Mouse (Mus musculus): ENCODE results near the gene H2al1h. TPM values are rescaled to one million over a fixed set of nuclear protein-coding genes. Genes with fewer than 3 reads are reported as not detected.
"Not testable (repeated sequence)": the region's sequence is repeated elsewhere in the genome, so short reads cannot be mapped to it uniquely, and the experiment has no call there.

Gene H2al1h
- polyA plus RNA-seq (2012; rRNA removed) = not detected in 2 replicates

- no CpG with 5 or more reads among the region's 6 CpGs for WGBS
- not testable (repeated sequence) for H3K36me3 ChIP-seq (ENCODE audit: control insufficient read depth, insufficient read depth, low read length); H3K4me3 ChIP-seq (ENCODE audit: control insufficient read depth, insufficient read depth, low read length); H3K4me1 ChIP-seq (replicated peaks; ENCODE audit: control insufficient read depth, insufficient read depth, low read length); H3K27ac ChIP-seq (ENCODE audit: control insufficient read depth, insufficient read depth, low read length); DNase-seq; H3K27me3 ChIP-seq (ENCODE audit: control insufficient read depth, insufficient read depth, low read length)
Observed at GRCm38 (mm10) chrX:11321192-11321591, at the start of gene H2al1h. H2al1h (plus strand) TSS chrX:11321492.

DNA sequence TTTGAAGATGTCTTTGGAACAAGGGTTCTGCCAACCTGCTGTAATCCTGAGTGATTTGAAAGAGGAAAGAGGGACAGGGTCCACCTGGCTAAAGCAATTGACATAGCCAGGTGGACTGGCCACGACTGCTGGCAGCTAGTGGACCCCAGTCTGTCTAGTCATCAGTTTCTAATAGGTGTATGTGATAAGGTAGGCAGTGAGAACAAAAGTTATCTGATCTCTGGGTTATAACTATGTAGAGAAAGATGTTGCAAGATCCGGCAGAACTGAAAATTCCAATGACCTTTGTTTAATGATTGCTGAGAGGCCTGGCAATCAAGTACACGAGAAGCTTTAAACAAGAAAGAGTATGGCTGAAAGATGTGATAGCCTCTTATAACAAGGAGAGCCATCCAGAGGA is 48.1 kb upstream of the H2al1h start:
- WGBS = 96% methylated on average over 3 of the region's 3 CpGs
- Histone ChIP-seq H3K4me1 (replicated peaks; ENCODE audit: control insufficient read depth, insufficient read depth, low read length) (no peaks in the 10 kb centered on the region), H3K27me3 (ENCODE audit: control insufficient read depth, insufficient read depth, low read length) (no peaks in the 10 kb centered on the region), H3K27ac (ENCODE audit: control insufficient read depth, insufficient read depth, low read length) (no peak overlapping the region), H3K4me3 (ENCODE audit: control insufficient read depth, insufficient read depth, low read length) (no peak overlapping the region), H3K36me3 (ENCODE audit: control insufficient read depth, insufficient read depth, low read length) (no peaks in the 10 kb centered on the region)
- DNase-seq = no peak
- no peak for TF ChIP-seq CTCF (IDR thresholded peaks at IDR 0.05; ENCODE audit: borderline replicate concordance, control insufficient read depth, extremely low read depth, insufficient read depth, low read length, poor library complexity)
- TF ChIP-seq POLR2A (IDR thresholded peaks at IDR 0.05; ENCODE audit: control insufficient read depth, extremely low read depth, insufficient read depth, low read length, poor library complexity) = no peak

DNA sequence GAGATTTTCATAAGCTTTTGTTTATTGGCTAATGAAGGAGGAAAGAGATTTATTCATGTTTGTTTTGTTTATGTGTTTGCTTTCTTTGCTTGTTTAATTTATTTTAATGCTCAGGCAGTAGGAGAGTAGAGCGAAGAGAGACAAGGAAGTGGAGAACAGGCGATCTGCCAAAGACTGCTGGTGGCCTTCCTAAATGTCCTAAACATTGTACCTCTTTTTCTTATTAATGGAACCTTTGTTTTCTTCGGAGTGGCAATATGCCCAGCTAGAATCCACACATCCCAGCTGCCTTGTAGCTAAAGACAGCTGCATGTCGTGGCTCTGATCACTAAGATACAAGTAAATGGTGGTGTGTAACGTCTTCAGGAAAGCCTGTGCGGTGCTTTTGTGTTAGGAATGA is 44.2 kb upstream of the H2al1h start:
- Histone ChIP-seq H3K4me1 (replicated peaks; ENCODE audit: control insufficient read depth, insufficient read depth, low read length) (no peaks in the 10 kb centered on the region), H3K27ac (ENCODE audit: control insufficient read depth, insufficient read depth, low read length) (no peak overlapping the region), H3K4me3 (ENCODE audit: control insufficient read depth, insufficient read depth, low read length) (no peak overlapping the region), H3K36me3 (ENCODE audit: control insufficient read depth, insufficient read depth, low read length) (no peaks in the 10 kb centered on the region), H3K27me3 (ENCODE audit: control insufficient read depth, insufficient read depth, low read length) (no peaks in the 10 kb centered on the region)
- 97% methylated on average over 6 of the region's 6 CpGs for WGBS
- no peak for DNase-seq
- TF ChIP-seq POLR2A (IDR thresholded peaks at IDR 0.05; ENCODE audit: control insufficient read depth, extremely low read depth, insufficient read depth, low read length, poor library complexity) = no peak
- no peak for TF ChIP-seq CTCF (IDR thresholded peaks at IDR 0.05; ENCODE audit: borderline replicate concordance, control insufficient read depth, extremely low read depth, insufficient read depth, low read length, poor library complexity)

DNA sequence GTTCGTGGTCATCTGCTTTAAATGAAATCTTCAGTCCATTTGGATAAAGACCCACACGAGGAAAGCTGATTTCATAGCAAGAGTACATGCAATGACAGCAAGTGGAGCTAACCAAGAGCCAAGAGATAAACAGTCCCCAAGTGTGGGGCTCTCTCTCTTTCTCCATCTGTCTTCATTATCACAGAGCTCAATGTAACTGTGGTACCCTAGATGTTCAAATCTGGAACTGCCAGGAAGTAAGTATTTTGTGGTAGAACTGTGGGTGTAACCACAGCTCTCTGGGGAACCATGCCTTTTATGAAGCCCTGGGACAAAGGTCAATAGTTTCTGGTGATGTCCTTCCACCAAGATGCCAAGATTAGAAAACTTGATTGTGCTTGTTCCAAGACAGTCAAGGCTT is 40.6 kb upstream of the H2al1h start:
- no peaks in the 10 kb centered on the region for H3K27me3 ChIP-seq (ENCODE audit: control insufficient read depth, insufficient read depth, low read length)
- no peaks in the 10 kb centered on the region for H3K36me3 ChIP-seq (ENCODE audit: control insufficient read depth, insufficient read depth, low read length)
- no peak overlapping the region for H3K27ac ChIP-seq (ENCODE audit: control insufficient read depth, insufficient read depth, low read length)
- no peak for DNase-seq
- no peak for TF ChIP-seq CTCF (IDR thresholded peaks at IDR 0.05; ENCODE audit: borderline replicate concordance, control insufficient read depth, extremely low read depth, insufficient read depth, low read length, poor library complexity)
- no peak for TF ChIP-seq POLR2A (IDR thresholded peaks at IDR 0.05; ENCODE audit: control insufficient read depth, extremely low read depth, insufficient read depth, low read length, poor library complexity)
- H3K4me3 ChIP-seq (ENCODE audit: control insufficient read depth, insufficient read depth, low read length) = no peak overlapping the region
- no peaks in the 10 kb centered on the region for H3K4me1 ChIP-seq (replicated peaks; ENCODE audit: control insufficient read depth, insufficient read depth, low read length)
- WGBS = 58% methylated on average over 2 of the region's 2 CpGs

DNA sequence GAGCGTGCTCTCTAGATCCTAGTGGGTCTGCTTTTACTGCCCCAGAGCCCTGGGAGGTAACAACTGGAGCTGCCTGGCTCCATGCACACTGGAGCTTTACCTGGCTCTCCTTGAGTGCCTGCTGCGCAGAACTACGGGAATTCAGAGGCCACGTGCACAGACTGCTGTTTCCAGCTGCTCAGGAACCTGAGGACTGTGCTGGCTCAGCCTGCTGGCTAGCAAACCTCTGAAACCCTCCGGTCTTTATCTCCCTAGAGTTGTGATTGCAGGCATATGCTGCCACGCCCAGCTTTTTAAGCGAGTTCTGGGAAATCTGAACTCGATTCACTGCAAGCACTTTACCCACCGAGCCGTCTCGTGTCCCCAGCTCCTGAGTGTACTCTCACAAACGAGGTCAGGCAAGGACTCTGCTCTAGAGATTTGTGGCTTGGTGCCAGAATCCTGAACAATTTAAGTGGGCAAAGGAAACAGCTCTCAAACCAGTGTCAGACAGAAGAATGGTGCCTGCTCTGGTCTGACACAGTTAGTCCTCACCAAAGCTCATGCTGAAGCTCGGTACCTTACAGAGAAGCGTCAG is 32.9 kb upstream of the H2al1h start:
- TF ChIP-seq CTCF (IDR thresholded peaks at IDR 0.05; ENCODE audit: borderline replicate concordance, control insufficient read depth, extremely low read depth, insufficient read depth, low read length, poor library complexity) (no peak), POLR2A (IDR thresholded peaks at IDR 0.05; ENCODE audit: control insufficient read depth, extremely low read depth, insufficient read depth, low read length, poor library complexity) (no peak)
- Histone ChIP-seq H3K4me1 (replicated peaks; ENCODE audit: control insufficient read depth, insufficient read depth, low read length) (no peaks in the 10 kb centered on the region), H3K4me3 (ENCODE audit: control insufficient read depth, insufficient read depth, low read length) (no peak overlapping the region), H3K27me3 (ENCODE audit: control insufficient read depth, insufficient read depth, low read length) (no peaks in the 10 kb centered on the region), H3K36me3 (ENCODE audit: control insufficient read depth, insufficient read depth, low read length) (no peaks in the 10 kb centered on the region), H3K27ac (ENCODE audit: control insufficient read depth, insufficient read depth, low read length) (no peak overlapping the region)
- WGBS = 88% methylated on average over 13 of the region's 14 CpGs
- no peak for DNase-seq

GRCm38 (mm10) chrX:11289244-11289643 is 32.0 kb upstream of the H2al1h start:
- WGBS = 72% methylated on average over 4 of the region's 4 CpGs
- H3K27me3 ChIP-seq (ENCODE audit: control insufficient read depth, insufficient read depth, low read length) = no peaks in the 10 kb centered on the region
- no peak for TF ChIP-seq CTCF (IDR thresholded peaks at IDR 0.05; ENCODE audit: borderline replicate concordance, control insufficient read depth, extremely low read depth, insufficient read depth, low read length, poor library complexity)
- no peak for TF ChIP-seq POLR2A (IDR thresholded peaks at IDR 0.05; ENCODE audit: control insufficient read depth, extremely low read depth, insufficient read depth, low read length, poor library complexity)

GRCm38 (mm10) chrX:11298957-11299356 is 22.3 kb upstream of the H2al1h start, which contains the start of gene H2al1a:
H2al1a (plus strand) TSS chrX:11299257.
- H3K4me3 ChIP-seq (ENCODE audit: control insufficient read depth, insufficient read depth, low read length); DNase-seq; H3K36me3 ChIP-seq (ENCODE audit: control insufficient read depth, insufficient read depth, low read length); H3K27me3 ChIP-seq (ENCODE audit: control insufficient read depth, insufficient read depth, low read length); H3K4me1 ChIP-seq (replicated peaks; ENCODE audit: control insufficient read depth, insufficient read depth, low read length); H3K27ac ChIP-seq (ENCODE audit: control insufficient read depth, insufficient read depth, low read length): not testable (repeated sequence)
- no CpG with 5 or more reads among the region's 3 CpGs for WGBS

More at GRCm38 (mm10) chrX:11289244-11289643, 32.0 kb upstream of the H2al1h start:
- DNase-seq = no peak
- Histone ChIP-seq H3K27ac (ENCODE audit: control insufficient read depth, insufficient read depth, low read length) (no peak overlapping the region), H3K36me3 (ENCODE audit: control insufficient read depth, insufficient read depth, low read length) (no peaks in the 10 kb centered on the region), H3K4me1 (replicated peaks; ENCODE audit: control insufficient read depth, insufficient read depth, low read length) (no peaks in the 10 kb centered on the region), H3K4me3 (ENCODE audit: control insufficient read depth, insufficient read depth, low read length) (no peak overlapping the region)

DNA sequence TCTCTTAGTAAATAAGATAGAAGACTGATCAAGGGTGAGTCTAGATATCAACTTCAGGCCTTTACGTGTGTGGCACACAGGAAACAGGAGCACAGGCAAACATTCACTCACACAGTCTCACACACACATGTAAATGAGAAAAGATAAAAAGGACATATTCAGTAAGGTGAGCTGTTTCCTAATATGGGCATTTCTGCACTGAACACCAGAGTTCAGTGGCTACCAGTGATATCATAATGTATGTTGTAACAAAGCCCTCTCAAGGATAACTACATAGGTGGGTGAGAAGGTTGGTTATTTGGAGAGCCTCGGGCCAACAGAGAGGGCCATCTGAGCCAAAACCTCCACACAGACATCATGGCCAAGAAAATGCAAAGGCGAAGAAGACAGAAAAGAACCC is 19.2 kb upstream of the H2al1h start, which contains the start of gene H2al1b:
TSS of gene H2al1b (plus strand) at position 301 of the 400 bp plus-strand sequence.
- H3K4me1 ChIP-seq (replicated peaks; ENCODE audit: control insufficient read depth, insufficient read depth, low read length); DNase-seq; H3K27ac ChIP-seq (ENCODE audit: control insufficient read depth, insufficient read depth, low read length); H3K27me3 ChIP-seq (ENCODE audit: control insufficient read depth, insufficient read depth, low read length); H3K4me3 ChIP-seq (ENCODE audit: control insufficient read depth, insufficient read depth, low read length); H3K36me3 ChIP-seq (ENCODE audit: control insufficient read depth, insufficient read depth, low read length): not testable (repeated sequence)
- WGBS = 88% methylated on average over 1 of the region's 3 CpGs

DNA sequence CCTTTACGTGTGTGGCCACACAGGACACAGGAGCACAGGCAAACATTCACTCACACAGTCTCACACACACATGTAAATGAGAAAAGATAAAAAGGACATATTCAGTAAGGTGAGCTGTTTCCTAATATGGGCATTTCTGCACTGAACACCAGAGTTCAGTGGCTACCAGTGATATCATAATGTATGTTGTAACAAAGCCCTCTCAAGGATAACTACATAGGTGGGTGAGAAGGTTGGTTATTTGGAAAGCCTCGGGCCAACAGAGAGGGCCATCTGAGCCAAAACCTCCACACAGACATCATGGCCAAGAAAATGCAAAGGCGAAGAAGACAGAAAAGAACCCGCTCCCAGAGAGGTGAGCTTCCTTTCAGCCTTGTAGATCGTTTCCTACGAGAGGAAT is 15.9 kb upstream of the H2al1h start, which contains the start of gene H2al1c:
TSS of gene H2al1c (plus strand) at position 301 of the 400 bp plus-strand sequence.
- H3K36me3 ChIP-seq (ENCODE audit: control insufficient read depth, insufficient read depth, low read length); H3K27me3 ChIP-seq (ENCODE audit: control insufficient read depth, insufficient read depth, low read length); H3K4me3 ChIP-seq (ENCODE audit: control insufficient read depth, insufficient read depth, low read length); H3K4me1 ChIP-seq (replicated peaks; ENCODE audit: control insufficient read depth, insufficient read depth, low read length); H3K27ac ChIP-seq (ENCODE audit: control insufficient read depth, insufficient read depth, low read length); DNase-seq: not testable (repeated sequence)
- WGBS = 100% methylated on average over 1 of the region's 6 CpGs

GRCm38 (mm10) chrX:11308524-11308923 is 12.8 kb upstream of the H2al1h start, which contains the start of gene H2al1d:
H2al1d (plus strand) TSS chrX:11308824.
- H3K36me3 ChIP-seq (ENCODE audit: control insufficient read depth, insufficient read depth, low read length); H3K4me1 ChIP-seq (replicated peaks; ENCODE audit: control insufficient read depth, insufficient read depth, low read length); H3K27me3 ChIP-seq (ENCODE audit: control insufficient read depth, insufficient read depth, low read length); H3K4me3 ChIP-seq (ENCODE audit: control insufficient read depth, insufficient read depth, low read length); DNase-seq; H3K27ac ChIP-seq (ENCODE audit: control insufficient read depth, insufficient read depth, low read length): not testable (repeated sequence)
- no CpG with 5 or more reads among the region's 6 CpGs for WGBS

Data from thymus, adult 2 months (tissue).